Mouse (Mus musculus) brain, embryonic 18.5 days (tissue): ENCODE measurements around the gene Rps27.
"Not testable (repeated sequence)": the region's sequence is repeated elsewhere in the genome, so short reads cannot be mapped to it uniquely, and the experiment has no call there.

Experiments
- DNase-seq: peaks from one replicate; pipeline ENCODE4 v3.0.0-alpha.2; 2012; ENCODE audit warnings: low read depth, low spot score

Rps27 gene

GRCm38 (mm10) chr3:90213377-90213866, at the start of gene Rps27, which contains the start of gene Rab13:
TSS of gene Rps27 (minus strand) at chr3:90213651.
TSS of gene Rab13 (plus strand) at chr3:90213695.
- DNase-seq = peak; percentile 90

GRCm38 (mm10) chr3:90258521-90258920, 45.1 kb upstream of the Rps27 start:
- no peak for DNase-seq

GRCm38 (mm10) chr3:90256731-90257530, 43.5 kb upstream of the Rps27 start:
- no peak for DNase-seq

- no peak for DNase-seq
Measured at GRCm38 (mm10) chr3:90255784-90256353, 42.4 kb upstream of the Rps27 start.

- DNase-seq = no peak
Measured at GRCm38 (mm10) chr3:90255194-90255565, 41.7 kb upstream of the Rps27 start.

- no peak for DNase-seq
Measured at GRCm38 (mm10) chr3:90254419-90255193, 41.2 kb upstream of the Rps27 start.

GRCm38 (mm10) chr3:90253653-90254418, 40.4 kb upstream of the Rps27 start, which contains the start of gene Crtc2:
TSS of gene Crtc2 (plus strand) at chr3:90254163.
- DNase-seq = peak; percentile 98

- DNase-seq = not testable (repeated sequence)
Measured at GRCm38 (mm10) chr3:90253174-90253573, 39.7 kb upstream of the Rps27 start.

GRCm38 (mm10) chr3:90252659-90253058, 39.2 kb upstream of the Rps27 start:
- not testable (repeated sequence) for DNase-seq

- DNase-seq = not testable (repeated sequence)
Measured at GRCm38 (mm10) chr3:90251731-90252226, 38.3 kb upstream of the Rps27 start.

- DNase-seq = no peak
Measured at GRCm38 (mm10) chr3:90250791-90251190, 37.3 kb upstream of the Rps27 start.

- no peak for DNase-seq
Measured at GRCm38 (mm10) chr3:90248746-90249100, 35.3 kb upstream of the Rps27 start.

GRCm38 (mm10) chr3:90247960-90248745, 34.7 kb upstream of the Rps27 start, which contains the start of gene Slc39a1:
TSS of gene Slc39a1 (plus strand) at chr3:90248172.
- DNase-seq = peak; percentile 90

GRCm38 (mm10) chr3:90247630-90247959, 34.1 kb upstream of the Rps27 start:
- DNase-seq = no peak

GRCm38 (mm10) chr3:90245406-90245805, 32.0 kb upstream of the Rps27 start:
- no peak for DNase-seq

- DNase-seq = no peak
Measured at GRCm38 (mm10) chr3:90242984-90243775, 29.7 kb upstream of the Rps27 start, which contains the start of gene Creb3l4. TSS of gene Creb3l4 (minus strand) at chr3:90243512.

- no peak for DNase-seq
Measured at GRCm38 (mm10) chr3:90241669-90242358, 28.4 kb upstream of the Rps27 start.

- DNase-seq = no peak
Measured at GRCm38 (mm10) chr3:90241251-90241650, 27.8 kb upstream of the Rps27 start.
